10 mouse cellular contexts compared by ENCODE assay signal in the genomic region with DNA sequence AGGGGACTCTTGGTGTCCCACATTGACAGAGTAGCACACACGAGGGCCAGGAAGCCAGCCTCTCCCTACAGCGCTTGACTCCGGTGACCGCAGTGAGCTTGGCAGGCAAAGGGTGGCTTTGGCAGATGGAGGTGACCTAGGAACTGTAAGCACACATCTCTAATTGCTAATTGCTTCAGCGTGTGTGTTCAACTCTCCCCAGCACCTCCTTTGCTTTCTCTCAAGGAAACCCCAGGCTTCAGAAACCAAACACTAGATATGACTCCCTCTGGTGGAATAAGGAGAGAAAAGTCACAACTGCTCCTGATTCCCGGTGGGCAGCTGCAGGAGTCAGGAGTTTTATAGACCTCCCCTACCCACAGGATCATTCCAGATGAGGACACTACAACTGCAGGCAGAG.
A peak's percentile ranks its signal among the peaks of the same experiment; 100 is the strongest.
DNase-seq lines count a peak whose midpoint lies in the region; ATAC-seq and TF ChIP-seq lines count a peak whose summit lies in the region.
"Had no signal": no experiment of that assay in that cellular context is flagged by ENCODE, and none has a peak within 500 bp of the region (broad histone marks: within the 10 kb centered on the region; RNA-seq: fewer than 3 reads in every experiment).

No protein-coding gene starts in this region.

- H3K9ac ChIP-seq in hindbrain, embryonic 14.5 days, result no peak overlapping the region
- H3K9ac ChIP-seq in embryonic facial prominence, embryonic 15.5 days, result no peak overlapping the region

- H3K4me1 ChIP-seq in cerebellum, adult 2 months (ENCODE audit: control insufficient read depth, insufficient read depth, low read length), result peaks cover 20% of the 10 kb centered on the region
- H3K4me1 ChIP-seq in hindbrain, embryonic 14.5 days (replicated peaks; ENCODE audit: control insufficient read depth, insufficient read depth, low read length), result peaks cover 13% of the 10 kb centered on the region; the same call in 1 of the 2 replicates
- H3K4me1 ChIP-seq in hindbrain, embryonic 10.5 days (replicated peaks), result peaks cover 21% of the 10 kb centered on the region
- H3K4me1 ChIP-seq in embryonic facial prominence, embryonic 15.5 days, result peaks cover 11% of the 10 kb centered on the region

- no peak overlapping the region for H3K4me3 ChIP-seq in cerebellum, adult 2 months (replicated peaks; ENCODE audit: insufficient read depth, low read depth, low read length)
- H3K4me3 ChIP-seq in hindbrain, embryonic 14.5 days (replicated peaks; ENCODE audit: low read length), result no peak overlapping the region
- H3K4me3 ChIP-seq in hindbrain, embryonic 10.5 days, result no peak overlapping the region
- H3K4me3 ChIP-seq in embryonic facial prominence, embryonic 15.5 days (replicated peaks), result no peak overlapping the region

- 2% methylated on average over 6 of the region's 6 CpGs for WGBS in cerebellum, adult 2 months
- 46% methylated on average over 6 of the region's 6 CpGs for WGBS in hindbrain, embryonic 14.5 days
- WGBS in hindbrain, embryonic 10.5 days, result 40% methylated on average over 6 of the region's 6 CpGs
- 18% methylated on average over 6 of the region's 6 CpGs for WGBS in embryonic facial prominence, embryonic 15.5 days

- ATAC-seq in hindbrain, embryonic 14.5 days (ENCODE audit: low FRiP score), result no peak
- ATAC-seq in embryonic facial prominence, embryonic 15.5 days (ENCODE audit: insufficient number of reproducible peaks, low FRiP score, low TSS enrichment, low read depth), result 0 out of 2 replicates have a peak, but pooled peaks have one; percentile 34
- no peak for ATAC-seq in megakaryocyte, adult 5-6 weeks (ENCODE audit: poor library complexity, severe bottlenecking)
- ATAC-seq: activated CD4-positive, CD25-positive, alpha-beta regulatory T cell, adult 4 months had no signal

- no peaks in the 10 kb centered on the region for H3K9me3 ChIP-seq in hindbrain, embryonic 14.5 days (ENCODE audit: control insufficient read depth, low read length)
- no peaks in the 10 kb centered on the region for H3K9me3 ChIP-seq in hindbrain, embryonic 10.5 days
- H3K9me3 ChIP-seq in embryonic facial prominence, embryonic 15.5 days (replicated peaks), result no peaks in the 10 kb centered on the region

- no peaks in the 10 kb centered on the region for H3K27me3 ChIP-seq in cerebellum, adult 2 months (ENCODE audit: control insufficient read depth, insufficient read depth, low read length)
- no peaks in the 10 kb centered on the region for H3K27me3 ChIP-seq in hindbrain, embryonic 14.5 days (ENCODE audit: control insufficient read depth, insufficient read depth, low read length)
- no peaks in the 10 kb centered on the region for H3K27me3 ChIP-seq in hindbrain, embryonic 10.5 days (ENCODE audit: insufficient read depth, poor library complexity, severe bottlenecking)
- no peaks in the 10 kb centered on the region for H3K27me3 ChIP-seq in embryonic facial prominence, embryonic 15.5 days

- peak; percentile 44; the same call in 1 of the 2 replicates for TF ChIP-seq CTCF in cerebellum, adult 2 months (IDR thresholded peaks at IDR 0.05; ENCODE audit: borderline replicate concordance, insufficient read depth, low read depth, low read length)

- H3K27ac ChIP-seq in cerebellum, adult 2 months (ENCODE audit: insufficient read depth, low read length), result no peak overlapping the region
- H3K27ac ChIP-seq in hindbrain, embryonic 14.5 days, result no peak overlapping the region
- no peak overlapping the region for H3K27ac ChIP-seq in hindbrain, embryonic 10.5 days
- no peak overlapping the region for H3K27ac ChIP-seq in embryonic facial prominence, embryonic 15.5 days (replicated peaks)

- peak in 1 of 2 experiments; percentile 46 for DNase-seq in cerebellum, adult 2 months
- no peak for DNase-seq in cerebellum, adult 11 months
- peak; percentile 67 for DNase-seq in hindbrain, embryonic 14.5 days (ENCODE audit: low spot score)
- no peak for DNase-seq in hindbrain, embryonic 10.5 days (ENCODE audit: low spot score)
- peak; percentile 11 for DNase-seq in Muller cell, postnatal 12 days (ENCODE audit: inconsistent ontology term)
- no peak for DNase-seq in spleen, postnatal 14 days (ENCODE audit: low spot score in 2 of 2)
- DNase-seq: kidney, postnatal 10 days had no signal

- no peaks in the 10 kb centered on the region for H3K36me3 ChIP-seq in hindbrain, embryonic 14.5 days (replicated peaks; ENCODE audit: control insufficient read depth, insufficient read depth)
- no peaks in the 10 kb centered on the region for H3K36me3 ChIP-seq in hindbrain, embryonic 10.5 days
- no peaks in the 10 kb centered on the region for H3K36me3 ChIP-seq in embryonic facial prominence, embryonic 15.5 days

- no peak overlapping the region for H3K4me2 ChIP-seq in hindbrain, embryonic 14.5 days (replicated peaks)
- no peak overlapping the region for H3K4me2 ChIP-seq in embryonic facial prominence, embryonic 15.5 days (replicated peaks)

- TF ChIP-seq POLR2A in cerebellum, adult 2 months (IDR thresholded peaks at IDR 0.05; ENCODE audit: borderline replicate concordance, insufficient read depth, low read length), result no peak

Comparison
In these comparisons a context has a peak if more than half of its experiments do, and no peak if none do; other contexts are left out.
1. DNase-seq: peak in hindbrain, embryonic 14.5 days (single experiment) and Muller cell, postnatal 12 days (single experiment); none in cerebellum, adult 11 months (single experiment), hindbrain, embryonic 10.5 days (single experiment) and spleen, postnatal 14 days (0 of 2).